Mouse (Mus musculus) granulocyte monocyte progenitor cell, adult 5-6 weeks (primary cell): Measurements from ENCODE around the gene Cachd1. TPM values are rescaled to one million over a fixed set of nuclear protein-coding genes. Genes with fewer than 3 reads are reported as not detected.

ENCODE experiments used
- ATAC-seq: replicated peaks from 2 replicates; pipeline ENCODE4 v1.8.0; 2016; ENCODE audit warnings: mild to moderate bottlenecking, moderate TSS enrichment, inconsistent platforms; ENCODE audit not compliant: poor library complexity, severe bottlenecking
- total RNA-seq, 2 experiments: library from RNA; stranded (forward) in 1 of 2; stranded (reverse) in 1 of 2; fragments of 200-712, 200-1000 nt in 1 of 2; fragments of >200 nt in 1 of 2; fragmentation: Nextera tagmentation in 1 of 2; gene quantifications; 2 replicates each; pipeline ENCODE4 v1.2.3; 2014 to 2017

Gene Cachd1
- total RNA-seq, 2 experiments from 2014 or later: 1.8 TPM; not detected in 1

GRCm38 (mm10) chr4:100863861-100864428 lies 87.5 kb downstream of the Cachd1 start:
- ATAC-seq: no peak

- no peak for ATAC-seq
These were observed 88.9 kb downstream of the Cachd1 start for GRCm38 (mm10) chr4:100865423-100865822.

GRCm38 (mm10) chr4:100865962-100866703 lies 89.7 kb downstream of the Cachd1 start:
- no peak for ATAC-seq

GRCm38 (mm10) chr4:100877351-100877750 lies 100.9 kb downstream of the Cachd1 start:
- no peak for ATAC-seq

GRCm38 (mm10) chr4:100879414-100879813 lies 102.9 kb downstream of the Cachd1 start:
- ATAC-seq: no peak

- ATAC-seq: no peak
These were observed 103.6 kb downstream of the Cachd1 start for GRCm38 (mm10) chr4:100880075-100880474.

GRCm38 (mm10) chr4:100885793-100886742 lies 109.6 kb downstream of the Cachd1 start:
- peak; percentile 79 for ATAC-seq

GRCm38 (mm10) chr4:100886743-100887416 lies 110.4 kb downstream of the Cachd1 start:
- peak; percentile 96 for ATAC-seq

- ATAC-seq: no peak
These were observed 113.9 kb downstream of the Cachd1 start for GRCm38 (mm10) chr4:100890106-100890970.

GRCm38 (mm10) chr4:100893739-100894138 lies 117.3 kb downstream of the Cachd1 start:
- ATAC-seq: no peak

GRCm38 (mm10) chr4:100894142-100894541 lies 117.7 kb downstream of the Cachd1 start:
- ATAC-seq: no peak

- ATAC-seq: no peak
These were observed 120.0 kb downstream of the Cachd1 start for GRCm38 (mm10) chr4:100896260-100897010.

GRCm38 (mm10) chr4:100897943-100898342 lies 121.5 kb downstream of the Cachd1 start:
- no peak for ATAC-seq

- no peak for ATAC-seq
These were observed 133.3 kb downstream of the Cachd1 start for GRCm38 (mm10) chr4:100909694-100910340.

GRCm38 (mm10) chr4:100910605-100911330 lies 134.3 kb downstream of the Cachd1 start:
- ATAC-seq: no peak

- ATAC-seq: no peak
These were observed 135.2 kb downstream of the Cachd1 start for GRCm38 (mm10) chr4:100911658-100912057.

- ATAC-seq: no peak
These were observed 137.2 kb downstream of the Cachd1 start for GRCm38 (mm10) chr4:100913666-100914065.

GRCm38 (mm10) chr4:100914532-100914931 lies 138.1 kb downstream of the Cachd1 start:
- ATAC-seq: no peak
